Mouse (Mus musculus) ovary, adult 10 weeks (tissue): Measurements from ENCODE around the gene Ifitm2. TPM values are rescaled to one million over a fixed set of nuclear protein-coding genes. Genes with fewer than 3 reads are reported as not detected.

Source experiments
- polyA plus RNA-seq: library from polyadenylated mRNA; stranded (reverse); fragments of 350-450 nt; fragmentation: Illumina TruSeq; extraction: RNeasy Lipid Tissue Mini Kit (QIAGEN cat#74804); gene quantifications from one replicate; pipeline ENCODE4 v1.2.3, GENCODE M21; 2014

The Ifitm2 gene
- polyA plus RNA-seq: 100 TPM

GRCm38 (mm10) chr7:140955758-140956555 is at the start of gene Ifitm2, which contains the start of gene Gm45717:
Gene Ifitm2 (minus strand): TSS chr7:140955987.
Gene Gm45717 (minus strand): TSS chr7:140955937.

GRCm38 (mm10) chr7:140966921-140967320 is 11.1 kb upstream of the Ifitm2 start, which contains the start of gene Ifitm1:
Gene Ifitm1 (plus strand): TSS chr7:140967221.

GRCm38 (mm10) chr7:140949824-140950530 is 5.8 kb downstream of the Ifitm2 start, which contains the start of gene Ifitm5:
Gene Ifitm5 (minus strand): TSS chr7:140950291.

GRCm38 (mm10) chr7:140941222-140942051 is 14.3 kb downstream of the Ifitm2 start, which contains the start of gene Pgghg:
Gene Pgghg (plus strand): TSS chr7:140941391.

GRCm38 (mm10) chr7:140920418-140921029 is 35.3 kb downstream of the Ifitm2 start, which contains the start of gene Nlrp6:
Gene Nlrp6 (plus strand): TSS chr7:140920902.

Other genes with a start within 250 kb of the Ifitm2 start
- 42.0 TPM for gene Cyp2e1, start 192.2 kb downstream of the Ifitm2 start, polyA plus RNA-seq
- gene Syce1, start 168.1 kb downstream of the Ifitm2 start, polyA plus RNA-seq: not detected
- gene Zfp941, start 133.8 kb downstream of the Ifitm2 start, polyA plus RNA-seq: 0.91 TPM
- gene Urah, start 121.0 kb downstream of the Ifitm2 start, polyA plus RNA-seq: 1.1 TPM
- gene Scgb1c1, start 110.4 kb downstream of the Ifitm2 start, polyA plus RNA-seq: not detected
- not detected for gene Odf3, start 108.2 kb downstream of the Ifitm2 start, polyA plus RNA-seq
- gene Gm45785, start 99.7 kb downstream of the Ifitm2 start, polyA plus RNA-seq: not detected
- 3.4 TPM for gene Ric8a, start 99.0 kb downstream of the Ifitm2 start, polyA plus RNA-seq
- gene Bet1l, start 98.4 kb downstream of the Ifitm2 start, polyA plus RNA-seq: 1.5 TPM
- 107 TPM for gene Psmd13, start 74.0 kb downstream of the Ifitm2 start, polyA plus RNA-seq
- gene Sirt3, start 73.7 kb downstream of the Ifitm2 start, polyA plus RNA-seq: 1.9 TPM
- gene Cox8b, start 55.5 kb downstream of the Ifitm2 start, polyA plus RNA-seq: not detected
- gene Nlrp6, start 35.1 kb downstream of the Ifitm2 start, polyA plus RNA-seq: not detected
- 1.5 TPM for gene Pgghg, start 14.6 kb downstream of the Ifitm2 start, polyA plus RNA-seq
- not detected for gene Ifitm5, start 5.7 kb downstream of the Ifitm2 start, polyA plus RNA-seq
- not detected for gene Gm45717, start 50 bp downstream of the Ifitm2 start, polyA plus RNA-seq
- gene Ifitm1, start 11.2 kb upstream of the Ifitm2 start, polyA plus RNA-seq: 17.8 TPM
- gene Ifitm3, start 54.8 kb upstream of the Ifitm2 start, polyA plus RNA-seq: 13.0 TPM
- gene Ifitm6, start 61.9 kb upstream of the Ifitm2 start, polyA plus RNA-seq: 3.7 TPM
- gene Gm17387, start 73.1 kb upstream of the Ifitm2 start, polyA plus RNA-seq: not detected
- gene B4galnt4, start 105.1 kb upstream of the Ifitm2 start, polyA plus RNA-seq: not detected
- gene Pkp3, start 122.2 kb upstream of the Ifitm2 start, polyA plus RNA-seq: not detected
- gene Sigirr, start 144.6 kb upstream of the Ifitm2 start, polyA plus RNA-seq: not detected
- gene Ano9, start 161.8 kb upstream of the Ifitm2 start, polyA plus RNA-seq: not detected
- 21.8 TPM for gene Ptdss2, start 166.4 kb upstream of the Ifitm2 start, polyA plus RNA-seq
- gene Rnh1, start 216.9 kb upstream of the Ifitm2 start, polyA plus RNA-seq: 1.00 TPM
- 3.6 TPM for gene Hras, start 238.0 kb upstream of the Ifitm2 start, polyA plus RNA-seq
- gene Lrrc56, start 238.2 kb upstream of the Ifitm2 start, polyA plus RNA-seq: 0.77 TPM